Mouse (Mus musculus): ENCODE measurements around the gene Apba2.

DNA sequence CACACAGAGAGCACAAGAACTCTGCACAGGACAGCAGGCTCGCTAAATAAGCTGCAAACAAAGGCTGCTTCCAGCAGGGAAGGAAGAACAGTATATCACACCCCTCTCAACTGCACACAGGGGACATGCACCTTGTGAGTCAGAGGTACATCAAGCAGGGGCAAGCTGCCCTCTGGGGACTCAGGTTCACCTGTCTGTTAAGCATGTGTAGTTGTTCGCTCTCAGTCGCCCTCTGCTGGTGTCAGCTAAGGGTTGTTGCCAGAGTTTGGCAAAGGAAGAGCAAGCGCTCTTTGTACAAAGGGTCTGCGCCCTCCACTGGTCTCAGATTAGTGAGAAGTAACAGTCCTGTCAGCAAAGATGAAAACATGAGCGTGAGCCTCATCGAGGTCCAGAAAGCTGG is 228.3 kb downstream of the Apba2 start:
- no peak for TF ChIP-seq CTCF (IDR thresholded peaks at IDR 0.05; ENCODE audit: low read depth, low read length)
- TF ChIP-seq POLR2A (IDR thresholded peaks at IDR 0.05; ENCODE audit: borderline replicate concordance, low read depth, low read length) = no peak
